Mouse (Mus musculus) megakaryocyte-erythroid progenitor cell, adult 5-6 weeks (primary cell): ENCODE measurements around the gene Sgms1. TPM values are rescaled to one million over a fixed set of nuclear protein-coding genes. Genes with fewer than 3 reads are reported as not detected.
"Not testable (repeated sequence)": the region's sequence is repeated elsewhere in the genome, so short reads cannot be mapped to it uniquely, and the experiment has no call there.

Experiments
- ATAC-seq: replicated peaks from 2 replicates; pipeline ENCODE4 v1.8.0; 2016; ENCODE audit warnings: mild to moderate bottlenecking, inconsistent platforms; ENCODE audit not compliant: severe bottlenecking, poor library complexity, low FRiP score, low TSS enrichment
- total RNA-seq, 2 experiments: library from RNA; stranded (forward) in 1 of 2; stranded (reverse) in 1 of 2; fragments of 200-1000, 215-1000 nt in 1 of 2; fragments of >200 nt in 1 of 2; fragmentation: Nextera tagmentation in 1 of 2; gene quantifications; 2 replicates each; pipeline ENCODE4 v1.2.3; 2014 to 2017

The Sgms1 gene
- total RNA-seq, 2 experiments from 2014 or later = 58.5 to 66.1 TPM

DNA sequence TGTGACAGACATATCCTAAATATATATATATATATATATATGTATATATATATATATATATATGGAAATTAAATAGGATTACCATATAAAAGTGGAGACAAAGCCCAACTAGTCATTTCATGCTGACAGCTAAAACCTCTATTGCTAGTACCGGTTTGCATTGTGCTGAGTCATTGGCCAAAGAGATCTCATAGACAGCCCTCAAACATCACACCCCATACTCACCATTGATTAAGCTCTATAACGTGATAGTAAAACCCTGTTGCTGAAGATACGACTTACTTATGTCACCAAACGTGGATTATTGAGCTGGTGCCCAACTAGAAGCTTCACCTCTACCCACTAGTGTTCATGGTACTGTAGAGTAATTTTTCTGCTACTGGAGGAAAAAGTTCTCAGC is 298.7 kb downstream of the Sgms1 start:
- no peak for ATAC-seq

GRCm38 (mm10) chr19:32088570-32088969 is 300.9 kb downstream of the Sgms1 start:
- no peak for ATAC-seq

DNA sequence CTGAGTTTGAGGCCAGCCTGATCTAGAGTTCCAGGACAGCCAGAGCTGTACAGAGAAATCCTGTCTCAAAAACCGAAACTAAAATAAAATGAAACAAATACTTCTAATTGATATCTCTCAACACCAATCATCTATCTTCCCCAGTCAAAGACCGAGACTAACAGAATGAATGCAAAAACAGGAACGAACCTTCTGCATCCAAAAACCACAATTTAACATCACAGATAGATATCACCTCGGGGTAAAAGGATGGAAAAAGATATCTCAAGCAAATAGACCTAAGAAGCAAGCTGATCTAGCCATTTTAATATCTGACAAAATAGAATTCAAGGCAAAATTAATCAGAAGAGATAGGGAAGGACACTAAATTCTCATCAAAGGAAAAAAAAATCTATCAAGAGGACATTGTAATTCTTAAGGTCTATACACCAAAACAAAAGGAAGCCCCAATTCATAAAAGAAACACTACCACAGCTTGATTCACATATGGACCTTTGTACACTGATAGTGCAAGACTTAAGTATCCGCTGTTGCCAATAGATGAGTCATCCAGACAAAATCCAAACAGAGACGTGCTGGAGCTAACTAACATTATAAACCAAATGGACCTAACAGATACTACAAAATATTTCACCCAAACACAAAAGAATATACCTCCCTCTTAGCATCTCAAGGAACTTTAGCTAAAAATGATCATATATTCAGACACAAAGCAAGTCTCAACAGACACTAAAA is 301.6 kb downstream of the Sgms1 start:
- no peak for ATAC-seq

GRCm38 (mm10) chr19:32084813-32085212 is 304.7 kb downstream of the Sgms1 start:
- not testable (repeated sequence) for ATAC-seq

Other genes with a start within 250 kb of the Sgms1 start
- 149 and 176 TPM in 2 replicates for gene Rpl9-ps6, start 76.9 kb upstream of the Sgms1 start, total RNA-seq (2014; fragmentation: Nextera tagmentation)
- 113 and 151 TPM in 2 replicates for gene Rpl9-ps6, start 76.9 kb upstream of the Sgms1 start, total RNA-seq (2017)
- 239 and 247 TPM in 2 replicates for gene Minpp1, start 96.1 kb upstream of the Sgms1 start, total RNA-seq (2014; fragmentation: Nextera tagmentation)
- gene Minpp1, start 96.1 kb upstream of the Sgms1 start, total RNA-seq (2017) = 192 and 210 TPM in 2 replicates
- gene Papss2, start 206.1 kb upstream of the Sgms1 start, total RNA-seq (2014; fragmentation: Nextera tagmentation) = 0.82 and 0.96 TPM in 2 replicates
- 0.38 and 0.61 TPM in 2 replicates for gene Papss2, start 206.1 kb upstream of the Sgms1 start, total RNA-seq (2017)